Mouse (Mus musculus) thymus, adult 18-20 months (tissue): ENCODE measurements at regions not wholly inside any gene's neighbourhood (a gene's known extent, or its start where the extent isn't known, plus 50 kb on each side); places are given as distances from the start of the nearest gene placed in this dataset.

Experiments used
- DNase-seq, 2 experiments: peaks; one replicate each; pipeline ENCODE4 v3.0.0; 2022; ENCODE audit warnings: mixed read lengths in 2 of 2

GRCm38 (mm10) chr5:133806891-133807290 lies 292.6 kb upstream of the Castor2 start:
- no peak for DNase-seq

DNA sequence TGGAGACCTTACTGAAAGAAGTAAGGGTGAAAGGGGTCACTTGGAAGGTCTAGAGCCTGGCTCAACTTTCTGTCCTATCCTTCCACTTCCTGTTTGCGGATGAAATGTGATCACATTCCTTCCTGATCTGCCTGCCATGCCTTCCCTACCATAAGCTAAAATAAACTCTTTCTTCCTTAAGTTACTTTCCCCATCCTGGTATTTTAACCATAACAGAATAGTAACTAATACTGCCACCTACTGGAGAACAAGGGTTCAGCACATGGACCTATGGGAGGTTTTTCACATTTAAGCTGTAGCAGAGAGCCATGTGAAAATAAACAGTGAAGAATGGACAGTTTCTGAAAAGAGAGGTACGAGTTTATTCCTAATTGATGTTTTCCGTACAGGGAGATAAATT lies 297.5 kb upstream of the Castor2 start:
- DNase-seq: no peak

GRCm38 (mm10) chr5:133795638-133796037 lies 303.9 kb upstream of the Castor2 start:
- no peak for DNase-seq

- no peak for DNase-seq
Observed at GRCm38 (mm10) chr5:133790726-133791125, 308.8 kb upstream of the Castor2 start.

GRCm38 (mm10) chr5:133788006-133788405 lies 311.5 kb upstream of the Castor2 start:
- no peak for DNase-seq

DNA sequence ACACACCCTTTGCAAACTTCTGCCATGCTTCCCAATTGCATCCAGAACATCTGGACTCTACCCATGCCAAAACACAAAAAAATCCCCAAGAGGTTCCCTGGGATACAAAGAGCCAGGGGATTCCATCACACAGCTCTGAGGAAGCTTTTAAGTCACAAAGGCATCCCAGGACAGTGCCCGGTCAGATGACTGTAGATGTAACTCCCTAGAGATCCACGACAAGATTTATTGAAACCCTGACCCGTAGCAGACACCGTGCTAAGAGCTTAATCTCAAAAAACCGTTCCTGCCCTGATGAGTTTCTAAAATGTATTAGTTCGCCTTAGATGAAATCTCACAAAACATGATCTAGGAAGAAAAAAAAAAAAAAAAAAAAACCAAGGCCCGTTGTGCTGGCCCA lies 312.0 kb upstream of the Castor2 start:
- no peak for DNase-seq

- no peak for DNase-seq
Observed at GRCm38 (mm10) chr5:133776591-133776990, 322.9 kb upstream of the Castor2 start.

GRCm38 (mm10) chr5:133774116-133774515 lies 325.4 kb upstream of the Castor2 start:
- DNase-seq: no peak

GRCm38 (mm10) chr5:133768856-133769255 lies 330.7 kb upstream of the Castor2 start:
- DNase-seq: no peak

DNA sequence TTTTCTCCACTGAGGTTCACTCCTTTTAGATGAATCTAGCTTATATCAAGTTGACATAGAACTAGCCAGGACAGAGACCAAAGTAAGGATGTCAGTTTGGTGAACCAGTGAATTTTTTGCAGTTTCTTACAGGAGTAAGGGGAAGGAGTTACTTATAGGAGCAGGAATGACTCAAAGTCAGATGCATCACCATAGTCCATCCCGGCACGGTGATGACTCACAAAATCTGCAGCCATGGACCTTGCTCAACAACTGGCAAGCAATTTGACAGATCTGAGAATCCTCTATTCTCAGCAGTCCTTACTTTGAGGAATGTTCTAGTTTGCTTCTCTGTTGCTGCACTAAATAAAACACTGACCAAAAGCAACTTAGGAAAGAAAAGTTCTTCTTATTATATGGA lies 341.7 kb upstream of the Castor2 start:
- no peak for DNase-seq

- no peak for DNase-seq
Observed at GRCm38 (mm10) chr5:133754180-133754579, 345.3 kb upstream of the Castor2 start.

GRCm38 (mm10) chr5:133753461-133754160 lies 345.9 kb upstream of the Castor2 start:
- DNase-seq: no peak

- no peak for DNase-seq
Observed at GRCm38 (mm10) chr5:133746960-133747359, 352.6 kb upstream of the Castor2 start.

GRCm38 (mm10) chr5:133746411-133746810 lies 353.1 kb upstream of the Castor2 start:
- DNase-seq: no peak

- no peak for DNase-seq
Observed at GRCm38 (mm10) chr5:133744136-133744535, 355.4 kb upstream of the Castor2 start.

DNA sequence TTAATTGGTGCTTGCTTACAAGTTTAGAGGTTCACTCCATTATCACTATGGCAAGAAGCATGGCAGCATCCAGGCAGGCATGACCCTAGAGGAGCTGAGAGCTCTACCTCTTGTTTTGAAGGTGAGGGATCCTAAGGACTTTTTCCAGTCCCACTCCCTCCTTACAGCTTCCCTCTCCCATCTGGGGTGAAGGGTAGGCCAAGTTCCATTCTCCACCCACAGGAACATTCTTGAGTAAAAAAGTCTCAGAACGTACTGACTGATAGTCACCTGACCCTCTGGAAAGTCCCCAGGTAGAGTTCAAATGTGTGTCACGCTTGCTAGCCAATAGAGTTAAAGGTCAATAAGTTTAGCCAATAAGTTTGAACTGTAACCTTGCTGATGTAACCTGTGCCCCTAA lies 355.9 kb upstream of the Castor2 start:
- DNase-seq: no peak

GRCm38 (mm10) chr5:133731871-133732270 lies 367.6 kb upstream of the Castor2 start:
- DNase-seq: no peak

GRCm38 (mm10) chr5:133718187-133719078 lies 381.1 kb upstream of the Castor2 start:
- no peak for DNase-seq

DNA sequence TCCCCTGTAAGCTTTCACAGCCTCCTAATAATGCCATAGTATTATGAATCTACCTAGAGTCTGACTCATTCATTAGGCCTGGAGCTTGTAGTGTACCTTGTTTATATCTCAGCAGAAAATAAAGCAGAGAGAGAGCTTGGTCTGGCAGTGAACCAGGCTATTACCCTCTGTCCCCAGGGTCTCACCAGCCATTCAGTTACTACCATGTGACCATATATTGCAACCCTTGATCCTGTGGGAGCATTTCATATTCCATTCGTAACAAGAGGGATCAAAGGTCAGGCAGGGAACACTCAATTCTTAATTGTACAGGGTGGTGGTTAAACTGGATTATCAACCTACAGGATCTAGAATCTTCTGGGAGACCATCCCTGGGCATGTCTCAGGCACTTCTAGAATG lies 383.7 kb upstream of the Castor2 start:
- no peak for DNase-seq

GRCm38 (mm10) chr5:133712652-133713051 lies 386.9 kb upstream of the Castor2 start:
- no peak for DNase-seq

- no peak for DNase-seq
Observed at GRCm38 (mm10) chr5:133708881-133709280, 390.6 kb upstream of the Castor2 start.

DNA sequence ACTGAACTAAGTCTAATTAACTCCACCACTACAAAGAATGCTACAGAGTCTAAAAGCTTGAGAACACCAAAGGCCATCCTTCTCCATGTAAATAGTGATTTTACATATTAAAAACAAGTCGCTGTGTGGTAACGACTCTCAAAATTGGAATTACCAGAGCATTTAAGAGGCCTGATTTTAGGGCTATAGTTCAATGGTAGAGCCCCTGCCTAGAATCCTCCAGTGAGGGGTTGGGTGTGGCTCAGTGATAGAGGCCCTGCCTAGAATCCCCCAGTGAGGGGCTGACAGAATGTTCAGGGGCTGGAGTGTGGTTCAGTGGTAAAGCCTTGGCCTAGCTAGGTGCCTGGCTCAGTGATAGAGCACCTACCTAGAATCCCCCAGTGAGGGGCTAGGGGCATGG lies 413.3 kb upstream of the Castor2 start:
- DNase-seq: no peak

- DNase-seq: no peak
Observed at GRCm38 (mm10) chr5:133683021-133683420, 416.5 kb upstream of the Castor2 start.

DNA sequence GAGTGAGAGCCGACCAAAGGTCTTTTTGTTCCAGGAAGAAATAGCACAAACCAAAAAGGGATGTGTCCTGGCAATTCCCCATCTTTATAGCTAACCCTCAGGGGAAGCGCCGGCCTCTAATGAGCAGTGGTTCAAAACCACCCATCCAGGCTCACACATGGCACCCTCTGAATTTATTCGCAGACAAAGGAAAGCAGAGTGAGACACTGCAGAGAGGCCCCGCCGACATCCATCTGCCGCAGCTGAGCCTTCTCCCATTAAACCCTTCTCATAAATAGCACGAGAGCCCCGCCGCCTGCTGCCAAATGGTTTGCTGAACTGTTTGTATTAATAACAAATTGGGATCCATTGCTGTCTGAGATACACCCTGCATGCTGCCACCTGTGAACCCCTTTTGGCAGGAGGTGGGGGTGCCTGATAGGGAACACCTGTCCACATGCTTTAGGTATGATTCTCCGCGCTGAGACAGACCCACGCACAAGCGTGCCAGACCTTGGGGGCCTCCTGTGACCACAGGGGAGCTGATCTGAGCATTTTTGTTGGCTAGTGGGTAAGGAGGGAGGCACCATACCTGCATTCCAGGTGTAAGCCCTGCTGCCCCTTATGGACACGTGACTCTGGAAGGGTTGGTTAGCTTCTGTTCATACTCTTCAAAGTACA lies 422.6 kb upstream of the Castor2 start:
- DNase-seq: no peak
